Mouse (Mus musculus) cerebellum, postnatal 10 days (tissue): Measurements from ENCODE around the gene Retreg2.

ENCODE experiments used
- DNase-seq, 2 experiments: peaks; one replicate each; pipeline ENCODE4 v3.0.0; 2021; ENCODE audit warnings: mixed read lengths in 2 of 2

The Retreg2 gene

GRCm38 (mm10) chr1:75168472-75169464, 26.2 kb downstream of the Retreg2 start, which contains the start of gene Zfand2b:
TSS of gene Zfand2b (plus strand) at chr1:75168646.
- peak; percentile 98 to 99 for DNase-seq

DNA sequence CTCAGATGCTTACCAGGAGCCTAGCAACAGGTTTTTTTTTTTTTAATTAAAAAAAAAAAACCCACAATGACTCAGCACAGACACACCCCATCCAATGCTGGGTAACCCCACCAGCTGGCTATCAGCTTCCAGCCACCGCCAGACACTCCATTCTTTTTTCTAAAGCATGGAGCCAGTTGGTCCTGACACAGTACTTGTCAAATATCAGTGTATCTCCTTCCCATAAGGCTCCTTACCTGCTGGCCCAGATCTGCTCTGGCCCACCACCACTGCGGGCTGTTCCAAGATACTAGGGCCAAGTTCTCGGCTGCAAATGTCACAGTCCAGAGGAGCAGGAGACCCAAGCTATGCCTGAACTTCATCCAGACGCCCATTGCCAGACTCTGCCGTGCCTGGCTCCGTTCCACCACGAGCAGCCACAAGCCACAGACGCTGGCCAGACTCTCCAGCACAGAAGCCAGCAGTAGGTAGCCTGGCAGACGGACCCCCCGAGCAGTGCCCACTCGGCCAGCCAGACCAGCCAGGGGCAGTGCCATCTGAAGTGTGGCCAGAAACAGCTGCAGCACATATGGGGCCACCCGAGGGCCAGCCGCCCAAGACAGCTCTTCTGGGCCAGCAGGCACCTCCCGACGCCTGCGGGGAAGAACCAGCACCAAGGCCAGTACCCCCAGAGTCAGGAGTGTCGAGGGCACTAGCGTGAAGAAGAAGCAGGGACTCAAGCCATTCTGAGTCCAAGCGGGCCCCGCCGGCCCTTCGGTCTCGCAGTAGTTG, 36.9 kb downstream of the Retreg2 start:
- DNase-seq, result peak; percentile 96 to 98

GRCm38 (mm10) chr1:75180105-75180590, 37.6 kb downstream of the Retreg2 start, which contains the start of gene Abcb6:
TSS of gene Abcb6 (minus strand) at chr1:75180392.
- peak; percentile 92 to 93 for DNase-seq

GRCm38 (mm10) chr1:75180741-75181140, 38.2 kb downstream of the Retreg2 start:
- DNase-seq, result no peak

DNA sequence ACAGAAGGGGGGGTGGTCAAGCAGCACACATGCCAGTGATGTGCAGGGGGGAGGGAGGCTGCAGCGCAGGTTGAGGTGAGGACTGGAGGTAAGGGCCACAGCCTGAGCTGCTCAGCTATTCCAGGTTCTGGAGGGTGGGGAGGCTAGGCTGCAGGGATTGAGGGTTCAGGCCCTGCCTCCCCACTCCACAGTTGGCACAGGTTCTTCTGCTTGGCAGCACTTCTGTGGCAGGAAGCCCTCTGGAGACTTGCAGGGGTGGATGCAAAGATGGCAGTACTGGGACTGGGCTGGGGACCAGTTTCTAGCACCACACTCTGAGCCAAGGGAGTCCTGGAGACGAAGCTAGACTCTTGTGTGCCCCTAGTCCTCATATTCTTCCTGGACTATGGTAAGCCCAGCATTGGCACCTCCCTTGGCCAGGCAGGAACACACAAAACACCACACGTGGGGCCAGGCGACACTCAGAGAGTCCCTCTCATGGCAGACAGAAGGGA, 38.8 kb downstream of the Retreg2 start:
- DNase-seq, result peak in 1 of 2 experiments; percentile 44

- peak in 1 of 2 experiments; percentile 42 for DNase-seq
These were observed 39.6 kb downstream of the Retreg2 start for GRCm38 (mm10) chr1:75182160-75182559.

DNA sequence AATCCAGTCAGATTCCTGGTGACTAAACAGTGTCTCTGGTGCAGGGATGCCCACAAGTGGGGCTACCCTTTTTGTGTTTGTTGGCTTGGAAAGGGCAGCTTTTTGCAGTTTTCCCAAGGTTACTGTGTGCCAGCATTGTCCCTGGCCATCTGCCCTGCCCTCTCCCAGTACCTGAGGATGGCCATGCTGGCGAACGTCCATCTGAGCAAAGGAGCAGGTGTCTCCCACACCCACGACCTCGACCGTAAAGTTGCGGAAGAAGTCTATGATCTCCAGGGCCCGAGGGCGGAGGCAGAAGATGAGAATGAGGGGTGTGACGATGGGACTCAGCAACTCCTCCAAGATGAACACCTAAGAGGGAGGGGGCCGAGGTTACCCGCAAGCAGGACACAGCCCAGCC, 42.9 kb downstream of the Retreg2 start:
- DNase-seq, result peak in 1 of 2 experiments; percentile 36

DNA sequence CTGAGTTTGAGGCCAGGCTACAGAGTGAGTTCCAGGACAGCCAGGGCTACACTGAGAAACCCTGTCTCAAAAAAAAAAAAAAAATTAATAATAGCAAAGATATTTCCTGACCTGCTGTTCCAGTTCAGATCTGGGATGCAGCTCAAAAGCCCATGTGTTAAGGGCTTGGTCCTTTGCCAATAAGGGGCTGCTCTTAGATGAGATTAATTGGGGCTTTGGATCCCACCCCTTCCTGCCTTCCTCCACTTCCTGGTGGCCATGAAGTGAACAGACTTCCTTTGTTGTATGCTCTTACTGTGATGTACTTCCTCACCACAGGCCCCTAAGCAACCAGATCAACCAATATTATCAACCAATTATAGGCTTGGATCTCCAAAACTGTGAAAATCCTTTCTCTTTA, 44.5 kb downstream of the Retreg2 start:
- DNase-seq, result no peak

GRCm38 (mm10) chr1:75187914-75188483, 45.4 kb downstream of the Retreg2 start:
- no peak for DNase-seq

GRCm38 (mm10) chr1:75190577-75190976, 48.0 kb downstream of the Retreg2 start:
- DNase-seq, result no peak

DNA sequence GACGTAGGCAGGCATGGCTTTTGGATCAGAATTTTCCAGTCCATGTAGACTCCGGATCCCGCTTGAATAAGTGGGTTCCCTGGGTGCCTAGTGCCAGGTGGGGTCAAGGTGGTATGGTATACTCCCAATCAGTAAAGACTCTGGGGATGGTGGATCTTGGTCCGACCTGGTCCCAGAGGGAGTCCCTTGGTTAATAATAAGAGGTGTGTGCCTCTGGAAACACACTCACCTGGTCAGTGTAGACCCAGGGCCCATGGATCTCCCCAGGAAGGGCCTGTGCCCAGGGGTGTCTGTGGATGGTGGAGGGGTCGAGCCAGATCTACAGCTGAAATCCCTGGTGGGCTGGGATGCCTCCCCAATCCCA, 48.7 kb downstream of the Retreg2 start:
- DNase-seq, result no peak

DNA sequence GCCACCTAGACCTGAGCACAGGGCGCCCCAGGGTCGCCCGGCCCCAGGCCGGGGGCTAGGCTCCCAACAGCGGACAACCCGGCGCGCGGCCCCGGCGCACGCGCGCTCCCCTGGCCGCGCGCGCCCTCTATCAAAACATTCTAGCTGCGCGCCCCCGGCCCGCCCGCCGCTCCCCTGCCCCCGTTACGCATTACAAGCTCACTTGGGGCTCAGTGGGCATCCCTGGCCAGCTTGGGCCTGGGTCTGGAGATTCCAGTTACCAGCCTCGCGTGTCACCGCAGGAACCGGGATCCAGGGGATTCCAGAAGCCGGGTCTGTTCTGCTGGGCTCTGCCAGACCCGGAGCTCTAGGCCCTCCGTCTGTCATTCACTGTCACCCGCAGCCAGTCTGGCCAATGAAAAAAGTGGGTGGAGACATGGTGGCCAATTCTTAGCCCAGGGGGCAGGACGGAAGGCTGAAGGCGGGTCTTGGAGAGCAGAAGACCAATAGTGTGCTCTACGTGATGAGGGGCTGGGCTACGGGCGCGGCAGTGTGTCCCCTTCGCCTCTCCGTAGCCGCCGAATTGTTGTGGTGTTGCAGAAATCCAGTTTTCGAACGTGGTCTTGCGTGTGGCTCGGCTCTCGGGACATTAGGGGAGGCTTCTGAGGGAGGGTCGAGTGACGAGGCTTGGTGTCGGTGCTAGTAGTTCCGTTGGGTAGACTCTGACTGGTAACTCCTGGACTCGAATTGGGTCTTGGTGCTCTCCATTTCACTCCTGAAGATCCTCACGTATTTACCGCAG, 49.2 kb downstream of the Retreg2 start, which contains the start of the genes Ankzf1 and Atg9a:
TSS of gene Ankzf1 (plus strand) at position 530 of the 781 bp plus-strand sequence.
TSS of gene Atg9a (minus strand) at position 575 of the 781 bp plus-strand sequence.
- peak; percentile 93 to 96 for DNase-seq

DNA sequence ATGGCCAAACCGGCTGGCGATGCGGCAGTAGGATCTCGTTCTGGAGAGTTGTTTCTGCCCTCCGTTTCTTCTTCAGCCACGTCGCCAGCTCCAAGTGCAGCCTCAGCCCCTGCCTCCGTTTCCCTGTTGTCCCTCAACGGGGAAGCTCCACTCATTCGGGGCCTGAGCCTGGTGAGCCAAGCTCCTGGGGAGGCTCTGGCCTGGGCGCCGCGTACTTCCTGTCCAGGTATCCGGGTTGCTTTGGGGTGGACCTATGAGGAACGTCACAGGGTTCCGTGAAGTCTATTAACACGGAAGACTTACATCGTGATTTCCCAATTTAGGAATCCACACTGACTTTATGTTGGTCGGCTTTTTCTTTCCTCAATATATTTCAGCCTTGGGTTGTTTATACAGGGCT, 49.9 kb downstream of the Retreg2 start:
- DNase-seq, result peak in 1 of 2 experiments; percentile 50
